Mouse (Mus musculus) thymus, postnatal 25 days (tissue): ENCODE measurements around the gene Cyp2e1.

ENCODE experiments used
- DNase-seq: peaks from one replicate; pipeline ENCODE4 v3.0.0; 2022

Cyp2e1 gene

GRCm38 (mm10) chr7:140810496-140810895 is 47.0 kb downstream of the Cyp2e1 start:
- peak; percentile 8 for DNase-seq

- DNase-seq, result no peak
Measured at GRCm38 (mm10) chr7:140811714-140812113, 48.2 kb downstream of the Cyp2e1 start.

GRCm38 (mm10) chr7:140812850-140813249 is 49.3 kb downstream of the Cyp2e1 start:
- DNase-seq, result no peak

DNA sequence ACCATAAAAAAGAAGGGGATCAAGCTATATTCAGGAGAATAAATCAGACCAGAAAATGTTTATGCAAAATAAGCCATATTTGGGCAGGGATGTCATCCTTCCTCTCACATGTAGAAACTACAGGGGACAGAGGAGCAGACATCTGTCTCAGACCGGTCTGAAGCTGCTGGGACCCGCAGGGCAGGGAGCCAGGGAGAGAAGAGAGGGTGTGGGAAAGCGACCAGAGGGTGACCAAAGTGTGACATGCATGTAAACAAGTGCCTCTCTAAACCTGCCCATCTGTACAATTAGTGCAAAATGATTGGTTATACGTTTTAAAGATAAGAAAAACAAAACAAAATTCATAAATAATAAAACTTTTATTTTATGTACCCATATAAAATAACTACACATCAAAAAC is 56.6 kb downstream of the Cyp2e1 start:
- DNase-seq, result no peak

- no peak for DNase-seq
Measured at GRCm38 (mm10) chr7:140821305-140821652, 57.7 kb downstream of the Cyp2e1 start.

- no peak for DNase-seq
Measured at GRCm38 (mm10) chr7:140821653-140822329, 58.3 kb downstream of the Cyp2e1 start, which contains the start of gene Zfp941. TSS of gene Zfp941 (minus strand) at chr7:140822178.

DNA sequence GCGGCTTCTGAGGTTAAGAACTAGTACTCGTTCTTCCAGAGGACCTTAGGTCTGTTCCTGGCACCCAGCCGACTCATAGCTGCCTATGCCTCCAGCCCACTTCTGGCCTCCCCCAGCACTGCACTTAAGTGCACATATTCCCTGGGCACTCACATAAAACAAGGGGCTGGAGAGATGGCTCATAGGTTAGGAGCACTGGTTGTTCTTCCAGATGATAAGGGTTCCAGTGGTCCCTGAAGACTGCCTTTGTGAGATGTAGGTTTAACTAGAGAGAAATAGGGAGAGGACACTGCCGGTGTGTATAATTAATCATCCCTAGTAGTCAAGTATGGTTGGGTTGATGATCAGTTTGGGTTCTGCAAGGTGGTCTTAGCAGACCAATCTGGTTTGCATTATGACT is 59.2 kb downstream of the Cyp2e1 start:
- no peak for DNase-seq
